Mouse (Mus musculus): Measurements from ENCODE around the gene Tm4sf1. TPM values are rescaled to one million over a fixed set of nuclear protein-coding genes. Genes with fewer than 3 reads are reported as not detected.

The Tm4sf1 gene
- polyA plus RNA-seq, 1 experiment from 2014 or later, result 338 TPM

DNA sequence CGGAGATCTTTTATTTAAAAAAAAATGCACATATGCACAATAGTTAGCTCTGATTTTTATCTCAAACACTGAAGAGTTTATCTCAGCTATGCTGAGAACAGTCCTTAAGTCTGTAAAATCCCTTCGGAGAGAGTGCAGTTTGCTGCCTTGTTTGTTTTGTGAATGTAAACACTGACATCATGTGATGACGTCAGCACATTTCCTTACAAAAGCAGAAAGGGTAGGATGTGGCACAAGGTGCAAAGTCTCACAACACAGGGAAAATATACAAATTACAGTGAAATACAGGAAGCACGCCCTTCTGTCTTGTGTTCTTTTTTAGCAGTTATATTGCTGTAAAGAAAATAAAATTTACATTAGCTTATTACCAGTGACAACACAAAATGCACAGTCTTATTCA is 14.3 kb downstream of the Tm4sf1 start:
- Histone ChIP-seq H3K4me3 (ENCODE audit: control insufficient read depth in 1 of 2, insufficient read depth in 1 of 2, low read depth in 1 of 2, low read length in 2 of 2) (no peak overlapping the region), H3K36me3 (ENCODE audit: control insufficient read depth, insufficient read depth, low read length) (peaks cover 17% of the 10 kb centered on the region), H3K4me1 (ENCODE audit: control insufficient read depth in 2 of 2, insufficient read depth in 2 of 2, low read length in 2 of 2) (no peaks in the 10 kb centered on the region), H3K9ac (ENCODE audit: low read length) (no peak overlapping the region), H3K4me2 (ENCODE audit: low read length) (no peak overlapping the region), H3K27me3 (ENCODE audit: control insufficient read depth, insufficient read depth, low read length) (no peaks in the 10 kb centered on the region), H3K27ac (replicated peaks in 1 of 2; ENCODE audit: control insufficient read depth in 1 of 2, insufficient read depth in 1 of 2, low read depth in 2 of 2, low read length in 2 of 2) (peak overlapping the region in 1 of 2 experiments; percentile 67; a peak in 2 of 4 replicates), H3K9me3 (ENCODE audit: control insufficient read depth, low read length) (no peaks in the 10 kb centered on the region)
- no peak for ATAC-seq (ENCODE audit: insufficient number of reproducible peaks, insufficient read depth, low FRiP score, low read depth)
- 49% methylated on average over 4 of the region's 4 CpGs for WGBS

- Histone ChIP-seq H3K27ac (replicated peaks in 1 of 2; ENCODE audit: control insufficient read depth in 1 of 2, insufficient read depth in 1 of 2, low read depth in 2 of 2, low read length in 2 of 2) (no peak overlapping the region), H3K27me3 (ENCODE audit: control insufficient read depth, insufficient read depth, low read length) (no peaks in the 10 kb centered on the region), H3K9me3 (ENCODE audit: control insufficient read depth, low read length) (no peaks in the 10 kb centered on the region), H3K36me3 (ENCODE audit: control insufficient read depth, insufficient read depth, low read length) (no peaks in the 10 kb centered on the region), H3K4me2 (ENCODE audit: low read length) (no peak overlapping the region), H3K9ac (ENCODE audit: low read length) (no peak overlapping the region), H3K4me1 (ENCODE audit: control insufficient read depth in 2 of 2, insufficient read depth in 2 of 2, low read length in 2 of 2) (no peaks in the 10 kb centered on the region), H3K4me3 (ENCODE audit: control insufficient read depth in 1 of 2, insufficient read depth in 1 of 2, low read depth in 1 of 2, low read length in 2 of 2) (no peak overlapping the region)
- no peak for ATAC-seq (ENCODE audit: insufficient number of reproducible peaks, insufficient read depth, low FRiP score, low read depth)
- 60% methylated on average over 4 of the region's 4 CpGs for WGBS
Measured at GRCm38 (mm10) chr3:57278225-57278624, 23.6 kb downstream of the Tm4sf1 start.

DNA sequence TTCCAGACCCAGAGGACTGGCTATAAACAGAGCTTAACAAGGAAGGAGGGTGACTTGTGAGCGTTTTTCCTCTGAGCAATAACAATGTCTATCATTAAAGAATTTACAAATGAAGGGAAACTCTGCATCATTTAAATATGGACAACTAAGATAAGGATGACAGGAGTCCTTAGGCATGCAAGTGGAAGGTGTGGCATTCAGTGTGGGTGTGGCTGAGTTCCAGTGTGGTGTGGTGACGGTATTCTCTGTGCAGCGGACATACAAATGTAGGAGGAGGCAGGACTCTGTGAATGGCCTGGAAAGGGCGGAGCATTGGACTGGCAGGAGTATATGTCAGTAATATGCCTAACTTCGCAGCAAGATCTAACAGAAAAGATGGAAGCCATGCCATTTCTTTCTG is 24.3 kb downstream of the Tm4sf1 start:
- Histone ChIP-seq H3K4me2 (ENCODE audit: low read length) (no peak overlapping the region), H3K9me3 (ENCODE audit: control insufficient read depth, low read length) (no peaks in the 10 kb centered on the region), H3K36me3 (ENCODE audit: control insufficient read depth, insufficient read depth, low read length) (no peaks in the 10 kb centered on the region), H3K4me3 (ENCODE audit: control insufficient read depth in 1 of 2, insufficient read depth in 1 of 2, low read depth in 1 of 2, low read length in 2 of 2) (no peak overlapping the region), H3K27me3 (ENCODE audit: control insufficient read depth, insufficient read depth, low read length) (no peaks in the 10 kb centered on the region), H3K4me1 (ENCODE audit: control insufficient read depth in 2 of 2, insufficient read depth in 2 of 2, low read length in 2 of 2) (no peaks in the 10 kb centered on the region), H3K27ac (replicated peaks in 1 of 2; ENCODE audit: control insufficient read depth in 1 of 2, insufficient read depth in 1 of 2, low read depth in 2 of 2, low read length in 2 of 2) (no peak overlapping the region; a peak in 1 of 4 replicates), H3K9ac (ENCODE audit: low read length) (no peak overlapping the region)
- 59% methylated on average over 5 of the region's 5 CpGs for WGBS
- ATAC-seq (ENCODE audit: insufficient number of reproducible peaks, insufficient read depth, low FRiP score, low read depth), result no peak

- no peak for ATAC-seq (ENCODE audit: insufficient number of reproducible peaks, insufficient read depth, low FRiP score, low read depth)
- H3K27ac ChIP-seq (replicated peaks in 1 of 2; ENCODE audit: control insufficient read depth in 1 of 2, insufficient read depth in 1 of 2, low read depth in 2 of 2, low read length in 2 of 2), result no peak overlapping the region
- 83% methylated on average over 3 of the region's 3 CpGs for WGBS
Measured at GRCm38 (mm10) chr3:57276821-57277220, 25.0 kb downstream of the Tm4sf1 start.

GRCm38 (mm10) chr3:57268994-57269393 is 32.8 kb downstream of the Tm4sf1 start:
- H3K9ac ChIP-seq (ENCODE audit: low read length), result no peak overlapping the region
- H3K9me3 ChIP-seq (ENCODE audit: control insufficient read depth, low read length), result no peaks in the 10 kb centered on the region
- no peak overlapping the region for H3K27ac ChIP-seq (replicated peaks in 1 of 2; ENCODE audit: control insufficient read depth in 1 of 2, insufficient read depth in 1 of 2, low read depth in 2 of 2, low read length in 2 of 2)
- 86% methylated on average over 2 of the region's 2 CpGs for WGBS
- no peak for ATAC-seq (ENCODE audit: insufficient number of reproducible peaks, insufficient read depth, low FRiP score, low read depth)
- H3K27me3 ChIP-seq (ENCODE audit: control insufficient read depth, insufficient read depth, low read length), result no peaks in the 10 kb centered on the region
- H3K4me1 ChIP-seq (ENCODE audit: control insufficient read depth in 2 of 2, insufficient read depth in 2 of 2, low read length in 2 of 2), result no peaks in the 10 kb centered on the region
- H3K4me3 ChIP-seq (ENCODE audit: control insufficient read depth in 1 of 2, insufficient read depth in 1 of 2, low read depth in 1 of 2, low read length in 2 of 2), result no peak overlapping the region
- H3K4me2 ChIP-seq (ENCODE audit: low read length), result no peak overlapping the region
- H3K36me3 ChIP-seq (ENCODE audit: control insufficient read depth, insufficient read depth, low read length), result no peaks in the 10 kb centered on the region

More at GRCm38 (mm10) chr3:57276821-57277220, 25.0 kb downstream of the Tm4sf1 start:
- H3K4me2 ChIP-seq (ENCODE audit: low read length), result no peak overlapping the region
- no peak overlapping the region for H3K4me3 ChIP-seq (ENCODE audit: control insufficient read depth in 1 of 2, insufficient read depth in 1 of 2, low read depth in 1 of 2, low read length in 2 of 2)
- H3K27me3 ChIP-seq (ENCODE audit: control insufficient read depth, insufficient read depth, low read length), result no peaks in the 10 kb centered on the region
- H3K36me3 ChIP-seq (ENCODE audit: control insufficient read depth, insufficient read depth, low read length), result no peaks in the 10 kb centered on the region
- H3K9ac ChIP-seq (ENCODE audit: low read length), result no peak overlapping the region
- no peaks in the 10 kb centered on the region for H3K9me3 ChIP-seq (ENCODE audit: control insufficient read depth, low read length)
- no peaks in the 10 kb centered on the region for H3K4me1 ChIP-seq (ENCODE audit: control insufficient read depth in 2 of 2, insufficient read depth in 2 of 2, low read length in 2 of 2)

- ATAC-seq (ENCODE audit: insufficient number of reproducible peaks, insufficient read depth, low FRiP score, low read depth), result no peak
- H3K4me3 ChIP-seq (ENCODE audit: control insufficient read depth in 1 of 2, insufficient read depth in 1 of 2, low read depth in 1 of 2, low read length in 2 of 2), result no peak overlapping the region
- H3K27me3 ChIP-seq (ENCODE audit: control insufficient read depth, insufficient read depth, low read length), result no peaks in the 10 kb centered on the region
- H3K4me1 ChIP-seq (ENCODE audit: control insufficient read depth in 2 of 2, insufficient read depth in 2 of 2, low read length in 2 of 2), result no peaks in the 10 kb centered on the region
- no peak overlapping the region for H3K9ac ChIP-seq (ENCODE audit: low read length)
- H3K27ac ChIP-seq (replicated peaks in 1 of 2; ENCODE audit: control insufficient read depth in 1 of 2, insufficient read depth in 1 of 2, low read depth in 2 of 2, low read length in 2 of 2), result no peak overlapping the region
- no peaks in the 10 kb centered on the region for H3K36me3 ChIP-seq (ENCODE audit: control insufficient read depth, insufficient read depth, low read length)
- 34% methylated on average over 6 of the region's 6 CpGs for WGBS
- no peaks in the 10 kb centered on the region for H3K9me3 ChIP-seq (ENCODE audit: control insufficient read depth, low read length)
- no peak overlapping the region for H3K4me2 ChIP-seq (ENCODE audit: low read length)
Measured at GRCm38 (mm10) chr3:57267559-57268173, 34.1 kb downstream of the Tm4sf1 start.

DNA sequence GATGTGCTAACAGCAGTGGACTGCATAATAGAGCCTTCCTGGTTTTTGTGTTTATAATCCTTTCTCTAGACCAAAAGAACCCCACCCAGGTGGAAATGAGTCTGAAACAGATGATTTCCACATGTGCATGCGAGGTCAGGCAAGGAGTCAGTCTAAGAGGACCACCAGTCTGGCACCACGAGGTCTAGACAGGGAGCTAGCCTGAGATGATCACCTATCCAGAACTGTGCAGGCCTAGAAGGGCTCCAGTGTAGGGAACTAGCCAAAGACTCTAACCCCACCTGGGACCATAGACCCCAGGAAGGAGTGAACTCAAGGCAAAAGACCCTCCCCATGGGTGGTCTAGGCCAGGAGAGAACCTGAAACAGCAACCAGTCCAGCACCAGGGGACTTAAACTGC is 48.7 kb downstream of the Tm4sf1 start:
- H3K4me3 ChIP-seq (ENCODE audit: control insufficient read depth in 1 of 2, insufficient read depth in 1 of 2, low read depth in 1 of 2, low read length in 2 of 2), result no peak overlapping the region
- H3K9me3 ChIP-seq (ENCODE audit: control insufficient read depth, low read length), result no peaks in the 10 kb centered on the region
- no peaks in the 10 kb centered on the region for H3K36me3 ChIP-seq (ENCODE audit: control insufficient read depth, insufficient read depth, low read length)
- 0 out of 2 replicates have a peak, but pooled peaks have one; percentile 31 for ATAC-seq (ENCODE audit: insufficient number of reproducible peaks, insufficient read depth, low FRiP score, low read depth)
- H3K27ac ChIP-seq (replicated peaks in 1 of 2; ENCODE audit: control insufficient read depth in 1 of 2, insufficient read depth in 1 of 2, low read depth in 2 of 2, low read length in 2 of 2), result no peak overlapping the region
- H3K4me1 ChIP-seq (ENCODE audit: control insufficient read depth in 2 of 2, insufficient read depth in 2 of 2, low read length in 2 of 2), result no peaks in the 10 kb centered on the region
- H3K27me3 ChIP-seq (ENCODE audit: control insufficient read depth, insufficient read depth, low read length), result no peaks in the 10 kb centered on the region
- H3K4me2 ChIP-seq (ENCODE audit: low read length), result no peak overlapping the region
- no peak overlapping the region for H3K9ac ChIP-seq (ENCODE audit: low read length)
- 47% methylated on average over 2 of the region's 2 CpGs for WGBS

DNA sequence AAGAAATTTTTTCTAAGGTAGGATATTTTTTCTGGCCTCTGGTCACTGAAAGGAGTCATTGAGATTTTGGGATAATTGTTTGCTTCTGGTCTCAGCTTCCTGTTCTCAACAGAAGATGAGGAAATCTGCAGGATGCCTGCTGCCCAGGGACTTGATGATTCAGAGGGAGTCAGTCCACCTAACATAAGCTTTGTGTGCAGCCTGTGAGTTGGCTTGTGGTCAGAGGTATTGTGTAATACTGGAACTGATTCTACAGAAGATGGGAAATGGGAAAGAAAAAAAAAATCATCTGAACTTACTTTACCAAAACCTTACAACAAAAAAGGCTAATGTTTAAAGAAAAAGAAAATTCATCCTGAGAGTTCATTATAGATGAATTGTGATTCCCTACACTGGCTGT is 49.2 kb downstream of the Tm4sf1 start:
- no peaks in the 10 kb centered on the region for H3K27me3 ChIP-seq (ENCODE audit: control insufficient read depth, insufficient read depth, low read length)
- H3K9ac ChIP-seq (ENCODE audit: low read length), result no peak overlapping the region
- no peak overlapping the region for H3K27ac ChIP-seq (replicated peaks in 1 of 2; ENCODE audit: control insufficient read depth in 1 of 2, insufficient read depth in 1 of 2, low read depth in 2 of 2, low read length in 2 of 2)
- no peaks in the 10 kb centered on the region for H3K9me3 ChIP-seq (ENCODE audit: control insufficient read depth, low read length)
- no peak overlapping the region for H3K4me3 ChIP-seq (ENCODE audit: control insufficient read depth in 1 of 2, insufficient read depth in 1 of 2, low read depth in 1 of 2, low read length in 2 of 2)
- H3K4me2 ChIP-seq (ENCODE audit: low read length), result no peak overlapping the region
- ATAC-seq (ENCODE audit: insufficient number of reproducible peaks, insufficient read depth, low FRiP score, low read depth), result no peak
- no peaks in the 10 kb centered on the region for H3K4me1 ChIP-seq (ENCODE audit: control insufficient read depth in 2 of 2, insufficient read depth in 2 of 2, low read length in 2 of 2)
- no peaks in the 10 kb centered on the region for H3K36me3 ChIP-seq (ENCODE audit: control insufficient read depth, insufficient read depth, low read length)

Data from heart, embryonic 14.5 days (tissue).